Mouse (Mus musculus) cortical plate, adult 2 months (tissue): ENCODE measurements around the gene Grsf1. TPM values are rescaled to one million over a fixed set of nuclear protein-coding genes. Genes with fewer than 3 reads are reported as not detected.

Experiments
- H3K27ac ChIP-seq: fragments of 200-500 bp; 2 replicates; pipeline ENCODE4 v1.5.1; 2012; ENCODE audit warnings: low read length, control low read depth, inconsistent platforms; ENCODE audit not compliant: insufficient read depth
- H3K4me1 ChIP-seq: fragments of 200-500 bp; 2 replicates; pipeline ENCODE4 v1.6.1; 2011; ENCODE audit warnings: low read length; ENCODE audit not compliant: control insufficient read depth, insufficient read depth
- H3K4me3 ChIP-seq: fragments of 200-500 bp; 2 replicates; pipeline ENCODE4 v1.5.1; 2011; ENCODE audit warnings: mild to moderate bottlenecking, low read length, control low read depth; ENCODE audit not compliant: insufficient read depth
- CTCF ChIP-seq: fragments of 200-500 bp; IDR thresholded peaks from 2 replicates; pipeline ENCODE4 v1.5.1; 2011; ENCODE audit warnings: mild to moderate bottlenecking, control low read depth, low read length; ENCODE audit not compliant: insufficient read depth; ENCODE audit errors: extremely low read depth
- POLR2A ChIP-seq: fragments of 200-500 bp; IDR thresholded peaks from 2 replicates; pipeline ENCODE4 v1.6.1; 2011; ENCODE audit warnings: mild to moderate bottlenecking, low read length, control low read depth; ENCODE audit not compliant: insufficient read depth; ENCODE audit errors: extremely low read depth
- polyA plus RNA-seq: library from polyadenylated mRNA; depleted of rRNA; stranded (reverse); fragments of >200 nt; gene quantifications from 2 replicates; pipeline ENCODE4 v1.2.3, GENCODE M21; 2012; rRNA removed

Gene Grsf1
- polyA plus RNA-seq, result 80.1 and 80.6 TPM in 2 replicates

GRCm38 (mm10) chr5:88675443-88676387 is at the start of gene Grsf1:
Gene Grsf1 (minus strand): TSS chr5:88676171.
- H3K4me1 ChIP-seq, result peaks cover 8% of the 10 kb centered on the region
- H3K4me3 ChIP-seq, result peak within 1 kb of the TSS; percentile 74
- TF ChIP-seq POLR2A (peak; percentile 48; the same call in 1 of the 2 replicates), CTCF (no peak)
- H3K27ac ChIP-seq, result peak within 1 kb of the TSS; percentile 98

GRCm38 (mm10) chr5:88724030-88724429 is 48.1 kb upstream of the Grsf1 start:
- H3K4me3 ChIP-seq, result no peak overlapping the region
- H3K4me1 ChIP-seq, result peaks cover 8% of the 10 kb centered on the region; the same call in 1 of the 2 replicates
- TF ChIP-seq POLR2A, result no peak
- no peak for TF ChIP-seq CTCF
- H3K27ac ChIP-seq, result no peak overlapping the region

- H3K4me1 ChIP-seq, result peaks cover 8% of the 10 kb centered on the region; the same call in 1 of the 2 replicates
- no peak overlapping the region for H3K27ac ChIP-seq
- H3K4me3 ChIP-seq, result peak overlapping the region; percentile 68
- TF ChIP-seq POLR2A, result no peak
- TF ChIP-seq CTCF, result no peak
Observed at GRCm38 (mm10) chr5:88722213-88722600, 46.2 kb upstream of the Grsf1 start.

GRCm38 (mm10) chr5:88721565-88722212 is 45.7 kb upstream of the Grsf1 start:
- TF ChIP-seq POLR2A (no peak), CTCF (no peak)
- H3K4me3 ChIP-seq, result peak overlapping the region; percentile 68
- peaks cover 8% of the 10 kb centered on the region; the same call in 1 of the 2 replicates for H3K4me1 ChIP-seq
- H3K27ac ChIP-seq, result peak overlapping the region; percentile 96

- H3K4me1 ChIP-seq, result peaks cover 8% of the 10 kb centered on the region; the same call in 1 of the 2 replicates
- peak overlapping the region; percentile 96 for H3K27ac ChIP-seq
- H3K4me3 ChIP-seq, result peak overlapping the region; percentile 68
Observed at GRCm38 (mm10) chr5:88721003-88721475, 45.1 kb upstream of the Grsf1 start.

GRCm38 (mm10) chr5:88720116-88721002 is 44.4 kb upstream of the Grsf1 start, which contains the start of gene Mob1b:
Gene Mob1b (plus strand): TSS chr5:88720855.
- Histone ChIP-seq H3K4me1 (peaks cover 8% of the 10 kb centered on the region; the same call in 1 of the 2 replicates), H3K4me3 (peak within 1 kb of the TSS; percentile 68), H3K27ac (peak within 1 kb of the TSS; percentile 96)
- TF ChIP-seq POLR2A, result peak; percentile 74
- no peak for TF ChIP-seq CTCF

More at GRCm38 (mm10) chr5:88721003-88721475, 45.1 kb upstream of the Grsf1 start:
- no peak for TF ChIP-seq CTCF
- no peak for TF ChIP-seq POLR2A

- Histone ChIP-seq H3K4me3 (no peak overlapping the region), H3K4me1 (no peaks in the 10 kb centered on the region; the same call in 1 of the 2 replicates), H3K27ac (no peak overlapping the region)
- TF ChIP-seq CTCF, result no peak
- TF ChIP-seq POLR2A, result no peak
Observed at GRCm38 (mm10) chr5:88716983-88717382, 41.0 kb upstream of the Grsf1 start.

- peaks cover 1% of the 10 kb centered on the region for H3K4me1 ChIP-seq
- H3K27ac ChIP-seq, result no peak overlapping the region
- TF ChIP-seq CTCF, result no peak
- no peak for TF ChIP-seq POLR2A
- H3K4me3 ChIP-seq, result no peak overlapping the region
Observed at GRCm38 (mm10) chr5:88712328-88712727, 36.4 kb upstream of the Grsf1 start.

- Histone ChIP-seq H3K27ac (no peak overlapping the region), H3K4me1 (peaks cover 1% of the 10 kb centered on the region), H3K4me3 (no peak overlapping the region)
- TF ChIP-seq POLR2A (no peak), CTCF (no peak)
Observed at GRCm38 (mm10) chr5:88711618-88712224, 35.8 kb upstream of the Grsf1 start.
